Comparison of ENCODE assay signal across 13 mouse cellular contexts in the genomic region with DNA sequence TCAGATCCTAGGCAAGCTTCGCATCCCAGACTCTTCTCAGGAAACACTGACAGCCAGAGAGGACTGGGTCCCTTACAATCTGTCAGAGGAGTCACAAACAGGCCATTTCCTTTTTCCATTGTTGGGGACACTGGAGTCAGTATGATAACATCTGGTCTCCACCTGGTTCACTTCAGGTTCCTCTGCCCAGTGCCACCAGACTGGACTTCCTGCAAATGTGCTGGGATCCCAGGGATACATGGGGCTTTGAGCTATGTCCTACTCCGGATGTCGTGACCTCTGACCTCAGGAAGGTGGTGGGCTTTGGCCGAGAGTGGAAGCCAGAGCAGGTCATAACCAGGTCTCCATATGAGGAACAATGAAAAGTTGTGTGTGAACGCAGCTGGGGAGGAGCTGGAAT.
DNase-seq lines count a peak whose midpoint lies in the region; ATAC-seq lines count a peak whose summit lies in the region.
"Had no signal": no experiment of that assay in that cellular context is flagged by ENCODE, and none has a peak within 500 bp of the region (broad histone marks: within the 10 kb centered on the region; RNA-seq: fewer than 3 reads in every experiment).

No protein-coding gene starts in this region.

- peaks cover 12% of the 10 kb centered on the region for H3K4me1 ChIP-seq in kidney, embryonic 14.5 days (ENCODE audit: control insufficient read depth, insufficient read depth, low read length)
- H3K4me1 ChIP-seq in embryonic facial prominence, embryonic 10.5 days: peaks cover 57% of the 10 kb centered on the region
- H3K4me1 ChIP-seq: liver, embryonic 12.5 days had no signal

- ATAC-seq in kidney, embryonic 14.5 days (ENCODE audit: low FRiP score, low TSS enrichment): no peak
- ATAC-seq: forebrain, embryonic 14.5 days; liver, embryonic 12.5 days had no signal

- WGBS in kidney, embryonic 14.5 days: 59% methylated on average over 5 of the region's 5 CpGs
- WGBS in embryonic facial prominence, embryonic 10.5 days: 35% methylated on average over 5 of the region's 5 CpGs

- H3K9ac ChIP-seq in kidney, embryonic 14.5 days (ENCODE audit: low read depth, low read length): no peak overlapping the region
- H3K9ac ChIP-seq: heart, embryonic 13.5 days; liver, embryonic 12.5 days had no signal

- DNase-seq in kidney, adult 11 months: peak; percentile 74
- DNase-seq in embryonic facial prominence, embryonic 10.5 days (ENCODE audit: low spot score): no peak
- DNase-seq in kidney, postnatal 10 days: peak; percentile 81
- DNase-seq in frontal cortex, adult 2 months (ENCODE audit: extremely low spot score in 1 of 2, low spot score in 1 of 2): no peak
- DNase-seq in right cerebral cortex, adult 2 months (ENCODE audit: low spot score in 2 of 2): no peak
- no peak for DNase-seq in gastrocnemius, adult 8-10 months (ENCODE audit: low spot score in 2 of 2)
- DNase-seq: layer of hippocampus, postnatal 36 days; retina, postnatal 1 day; thymus, postnatal 36 days had no signal

- no peaks in the 10 kb centered on the region; the same call in 1 of the 2 replicates for H3K9me3 ChIP-seq in kidney, embryonic 14.5 days (ENCODE audit: control insufficient read depth, low read length)
- no peaks in the 10 kb centered on the region for H3K9me3 ChIP-seq in embryonic facial prominence, embryonic 10.5 days
- H3K9me3 ChIP-seq: heart, embryonic 13.5 days; liver, embryonic 12.5 days had no signal

- no peak overlapping the region for H3K4me3 ChIP-seq in kidney, embryonic 14.5 days (ENCODE audit: low read length)
- H3K4me3 ChIP-seq in embryonic facial prominence, embryonic 10.5 days: no peak overlapping the region
- H3K4me3 ChIP-seq: heart, embryonic 13.5 days; liver, embryonic 12.5 days had no signal

- no peak overlapping the region for H3K4me2 ChIP-seq in kidney, embryonic 14.5 days (replicated peaks; ENCODE audit: low read depth, low read length)
- H3K4me2 ChIP-seq: heart, embryonic 13.5 days; liver, embryonic 12.5 days had no signal

- no peaks in the 10 kb centered on the region for H3K36me3 ChIP-seq in kidney, embryonic 14.5 days (ENCODE audit: control insufficient read depth, insufficient read depth, low read length)
- no peaks in the 10 kb centered on the region for H3K36me3 ChIP-seq in embryonic facial prominence, embryonic 10.5 days (replicated peaks)
- H3K36me3 ChIP-seq: heart, embryonic 13.5 days; liver, embryonic 12.5 days had no signal

- no peak overlapping the region for H3K27ac ChIP-seq in kidney, embryonic 14.5 days (ENCODE audit: low read depth, low read length)
- H3K27ac ChIP-seq in embryonic facial prominence, embryonic 10.5 days (replicated peaks): peak overlapping the region; percentile 60; the same call in 1 of the 2 replicates
- H3K27ac ChIP-seq: heart, embryonic 13.5 days; liver, embryonic 12.5 days had no signal

- H3K27me3 ChIP-seq in kidney, embryonic 14.5 days (ENCODE audit: control insufficient read depth, insufficient read depth, low read length): no peaks in the 10 kb centered on the region
- H3K27me3 ChIP-seq in embryonic facial prominence, embryonic 10.5 days (replicated peaks; ENCODE audit: low read depth, poor library complexity, severe bottlenecking): no peaks in the 10 kb centered on the region
- H3K27me3 ChIP-seq: liver, embryonic 12.5 days had no signal

Comparison
In these comparisons a context has a peak if more than half of its experiments do, and no peak if none do; other contexts are left out.
1. DNase-seq: peak in kidney, adult 11 months (single experiment) and kidney, postnatal 10 days (single experiment); none in embryonic facial prominence, embryonic 10.5 days (single experiment), frontal cortex, adult 2 months (0 of 2), right cerebral cortex, adult 2 months (0 of 2) and gastrocnemius, adult 8-10 months (0 of 2).